Mouse (Mus musculus): ENCODE measurements around the gene Gm13285.
"Not testable (repeated sequence)": the region's sequence is repeated elsewhere in the genome, so short reads cannot be mapped to it uniquely, and the experiment has no call there.

The Gm13285 gene

GRCm38 (mm10) chr4:88799365-88799764, at the start of gene Gm13285:
Gene Gm13285, plus strand, starts transcription at chr4:88799665.
- not testable (repeated sequence) for DNase-seq (ENCODE audit: low spot score)

DNA sequence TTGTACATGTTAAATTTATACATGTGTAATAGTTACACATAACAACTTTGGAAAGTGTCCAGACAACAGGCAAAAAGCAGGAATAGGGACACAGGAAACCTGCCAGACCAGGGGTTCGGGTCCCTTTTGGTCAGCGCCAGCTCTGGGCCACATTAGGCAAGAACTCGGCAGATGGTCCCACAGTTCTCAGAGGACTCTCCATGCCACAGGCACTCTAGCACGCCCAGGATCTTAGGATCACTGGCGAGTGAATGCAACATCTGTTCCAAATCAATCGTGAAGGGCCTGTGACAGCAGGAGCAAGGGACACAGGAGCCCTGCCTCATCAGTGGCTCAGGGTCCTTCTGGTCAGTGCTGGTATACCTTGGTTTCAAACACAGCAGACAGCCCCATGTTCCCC, 49.5 kb upstream of the Gm13285 start:
- no peak for DNase-seq (ENCODE audit: low spot score)

GRCm38 (mm10) chr4:88754818-88755340, 44.6 kb upstream of the Gm13285 start, which contains the start of gene Gm13271:
Gene Gm13271, plus strand, starts transcription at chr4:88754868.
- not testable (repeated sequence) for DNase-seq (ENCODE audit: low spot score)

DNA sequence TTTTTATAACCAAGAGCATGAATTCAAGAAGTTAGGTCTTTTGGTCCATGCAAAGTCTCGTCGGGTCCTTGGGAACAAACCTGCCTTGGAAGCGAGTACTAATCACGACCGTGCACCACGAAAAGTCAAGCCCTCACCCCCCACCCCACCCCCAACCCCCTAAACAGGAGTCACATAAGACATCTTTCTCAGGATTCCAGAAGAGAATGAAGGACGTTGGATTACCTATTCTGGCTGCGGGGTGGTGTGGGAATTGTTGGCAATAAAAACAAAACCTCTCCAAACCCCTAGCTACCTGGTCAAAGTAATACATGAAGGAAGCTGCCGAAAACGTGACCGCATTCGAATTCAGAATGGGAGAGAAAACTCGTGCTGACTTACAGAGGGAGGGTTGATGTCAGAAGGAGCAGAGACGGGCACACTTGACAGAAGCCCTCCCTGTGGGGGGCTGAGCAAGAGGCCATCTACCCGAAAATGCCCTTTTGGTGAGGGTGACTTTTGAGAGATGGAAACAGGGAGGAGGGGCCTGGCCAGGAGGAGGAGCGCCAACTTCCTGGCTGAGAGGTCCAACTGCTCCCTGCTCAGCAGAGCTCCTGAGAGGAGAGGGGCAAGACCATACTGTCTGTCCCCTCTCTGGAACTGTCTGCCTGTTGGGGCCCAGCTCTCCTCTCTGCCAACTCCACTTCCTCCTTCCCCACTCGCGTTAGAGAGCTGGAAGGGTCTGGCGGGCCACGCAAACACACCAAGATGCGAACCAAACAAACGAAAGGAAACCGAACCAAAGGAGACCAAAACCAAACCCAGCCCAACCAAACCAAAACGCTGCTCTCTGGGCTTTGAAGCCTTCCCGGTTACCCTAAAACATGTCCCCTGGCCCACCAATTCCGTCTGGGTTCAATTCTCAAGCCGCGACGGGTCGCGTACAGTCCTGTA, 42.6 kb upstream of the Gm13285 start:
- DNase-seq (ENCODE audit: low spot score) = peak; percentile 14

- peak; percentile 91 for DNase-seq (ENCODE audit: low spot score)
These were observed 41.8 kb upstream of the Gm13285 start for GRCm38 (mm10) chr4:88757628-88758031.

GRCm38 (mm10) chr4:88758751-88759150, 40.7 kb upstream of the Gm13285 start:
- DNase-seq (ENCODE audit: low spot score) = not testable (repeated sequence)

- DNase-seq (ENCODE audit: low spot score) = not testable (repeated sequence)
These were observed 39.7 kb upstream of the Gm13285 start, which contains the start of gene Gm13283 for GRCm38 (mm10) chr4:88759610-88760268. Gene Gm13283, plus strand, starts transcription at chr4:88760119.

GRCm38 (mm10) chr4:88760431-88760830, 39.0 kb upstream of the Gm13285 start:
- DNase-seq (ENCODE audit: low spot score) = peak; percentile 84

DNA sequence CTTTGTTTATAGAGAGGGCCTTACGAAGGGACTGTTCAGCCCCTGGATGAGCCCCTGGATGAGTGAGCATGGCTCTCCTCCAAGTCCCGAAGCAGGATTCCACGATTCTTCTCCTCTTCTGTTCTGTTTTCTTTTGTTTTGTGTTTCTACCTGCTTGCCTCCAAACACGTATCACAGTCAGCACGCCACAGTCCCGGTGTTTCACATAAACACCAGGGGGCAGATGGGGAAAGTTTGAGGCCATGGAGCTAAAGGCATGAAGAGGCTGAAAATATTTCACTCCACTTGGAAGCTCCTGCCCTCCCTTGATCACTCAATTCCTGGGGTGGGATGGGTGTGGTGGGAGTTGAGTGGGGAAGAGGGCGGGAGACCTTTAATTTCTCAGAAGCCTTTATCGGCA, 37.7 kb upstream of the Gm13285 start:
- not testable (repeated sequence) for DNase-seq (ENCODE audit: low spot score)

DNA sequence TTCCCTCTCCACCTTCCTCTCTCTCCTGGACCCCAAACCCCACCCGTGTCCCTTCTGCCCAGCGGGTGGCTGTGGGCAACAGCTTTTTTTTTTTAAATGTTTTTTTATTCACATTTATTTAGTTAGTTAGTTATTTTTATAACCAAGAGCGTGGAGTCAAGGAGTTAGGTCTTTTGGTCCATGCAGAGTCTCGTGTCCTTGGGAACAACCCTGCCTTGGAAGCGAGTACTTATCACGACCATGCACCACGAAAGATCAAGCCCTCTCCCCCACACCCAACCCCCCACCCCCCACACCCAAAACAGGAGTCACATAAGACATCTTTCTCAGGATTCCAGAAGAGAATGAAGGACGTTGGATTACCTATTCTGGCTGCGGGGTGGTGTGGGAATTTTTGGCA, 37.1 kb upstream of the Gm13285 start:
- not testable (repeated sequence) for DNase-seq (ENCODE audit: low spot score)

DNA sequence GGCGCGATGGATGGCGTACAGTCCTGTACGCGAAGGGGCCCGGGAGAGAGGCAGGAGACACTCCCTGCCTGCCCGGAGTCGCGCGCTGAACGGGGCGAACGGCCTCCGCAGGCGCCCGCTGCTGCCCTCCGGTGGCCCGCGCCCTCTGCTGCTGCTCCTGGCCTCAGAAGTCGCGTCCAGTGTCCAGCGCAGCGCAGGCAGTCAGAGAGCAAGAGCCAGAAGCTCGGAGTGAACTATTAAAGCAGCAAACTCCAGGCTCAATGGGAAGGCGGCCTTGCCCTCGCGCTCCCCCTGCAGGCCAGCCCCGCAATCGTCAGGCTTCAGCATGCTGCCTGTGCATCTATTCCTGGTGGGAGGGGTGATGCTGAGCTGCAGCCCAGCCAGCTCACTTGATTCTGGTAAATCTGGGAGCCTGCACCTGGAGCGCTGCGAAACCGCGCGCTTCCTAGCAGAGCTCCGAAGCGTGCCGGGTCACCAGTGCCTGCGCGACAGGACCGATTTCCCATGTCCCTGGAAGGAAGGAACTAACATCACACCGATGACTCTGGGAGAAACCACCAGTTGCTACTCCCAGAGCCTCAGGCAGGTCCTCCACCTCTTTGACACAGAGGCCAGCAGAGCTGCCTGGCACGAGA, 36.0 kb upstream of the Gm13285 start:
- peak; percentile 80 for DNase-seq (ENCODE audit: low spot score)

DNA sequence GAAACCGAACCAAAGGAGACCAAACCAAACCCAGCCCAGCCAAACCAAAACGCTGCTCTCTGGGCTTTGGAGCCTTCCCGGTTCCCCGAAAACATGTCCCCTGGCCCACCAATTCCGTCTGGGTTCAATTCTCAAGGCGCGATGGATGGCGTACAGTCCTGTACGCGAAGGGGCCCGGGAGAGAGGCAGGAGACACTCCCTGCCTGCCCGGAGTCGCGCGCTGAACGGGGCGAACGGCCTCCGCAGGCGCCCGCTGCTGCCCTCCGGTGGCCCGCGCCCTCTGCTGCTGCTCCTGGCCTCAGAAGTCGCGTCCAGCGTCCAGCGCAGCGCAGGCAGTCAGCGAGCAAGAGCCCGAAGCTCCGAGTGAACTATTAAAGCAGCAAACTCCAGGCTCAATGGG, 25.9 kb upstream of the Gm13285 start, which contains the start of gene Gm13290:
Gene Gm13290, plus strand, starts transcription at position 301 of the 400 bp plus-strand sequence.
- not testable (repeated sequence) for DNase-seq (ENCODE audit: low spot score)

DNA sequence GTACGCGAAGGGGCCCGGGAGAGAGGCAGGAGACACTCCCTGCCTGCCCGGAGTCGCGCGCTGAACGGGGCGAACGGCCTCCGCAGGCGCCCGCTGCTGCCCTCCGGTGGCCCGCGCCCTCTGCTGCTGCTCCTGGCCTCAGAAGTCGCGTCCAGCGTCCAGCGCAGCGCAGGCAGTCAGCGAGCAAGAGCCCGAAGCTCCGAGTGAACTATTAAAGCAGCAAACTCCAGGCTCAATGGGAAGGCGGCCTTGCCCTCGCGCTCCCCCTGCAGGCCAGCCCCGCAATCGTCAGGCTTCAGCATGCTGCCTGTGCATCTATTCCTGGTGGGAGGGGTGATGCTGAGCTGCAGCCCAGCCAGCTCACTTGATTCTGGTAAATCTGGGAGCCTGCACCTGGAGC, 22.8 kb upstream of the Gm13285 start, which contains the start of gene Gm13289:
Gene Gm13289, plus strand, starts transcription at position 301 of the 400 bp plus-strand sequence.
- not testable (repeated sequence) for DNase-seq (ENCODE audit: low spot score)

DNA sequence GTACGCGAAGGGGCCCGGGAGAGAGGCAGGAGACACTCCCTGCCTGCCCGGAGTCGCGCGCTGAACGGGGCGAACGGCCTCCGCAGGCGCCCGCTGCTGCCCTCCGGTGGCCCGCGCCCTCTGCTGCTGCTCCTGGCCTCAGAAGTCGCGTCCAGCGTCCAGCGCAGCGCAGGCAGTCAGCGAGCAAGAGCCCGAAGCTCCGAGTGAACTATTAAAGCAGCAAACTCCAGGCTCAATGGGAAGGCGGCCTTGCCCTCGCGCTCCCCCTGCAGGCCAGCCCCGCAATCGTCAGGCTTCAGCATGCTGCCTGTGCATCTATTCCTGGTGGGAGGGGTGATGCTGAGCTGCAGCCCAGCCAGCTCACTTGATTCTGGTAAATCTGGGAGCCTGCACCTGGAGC, 19.9 kb upstream of the Gm13285 start, which contains the start of gene Gm13272:
Gene Gm13272, plus strand, starts transcription at position 301 of the 400 bp plus-strand sequence.
- not testable (repeated sequence) for DNase-seq (ENCODE audit: low spot score)

DNA sequence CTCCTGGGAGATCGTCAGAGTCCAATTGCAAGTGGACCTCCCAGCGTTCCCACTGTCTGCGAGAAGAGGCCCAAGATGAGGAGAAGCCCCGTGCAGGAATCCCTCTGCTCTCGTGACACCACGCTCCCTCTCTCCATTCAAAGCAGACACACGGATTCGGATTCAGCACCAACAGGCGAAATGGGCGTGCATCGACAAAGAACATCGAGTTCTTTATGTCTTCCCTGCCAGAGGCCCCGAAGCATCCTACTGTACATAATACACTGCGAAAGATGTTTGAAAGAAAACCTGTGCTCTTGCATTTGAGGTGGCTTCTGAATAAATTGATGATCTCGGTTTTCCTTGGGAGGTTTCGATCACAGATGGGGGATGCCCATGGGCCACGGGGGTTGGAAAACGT, 19.1 kb upstream of the Gm13285 start:
- not testable (repeated sequence) for DNase-seq (ENCODE audit: low spot score)

DNA sequence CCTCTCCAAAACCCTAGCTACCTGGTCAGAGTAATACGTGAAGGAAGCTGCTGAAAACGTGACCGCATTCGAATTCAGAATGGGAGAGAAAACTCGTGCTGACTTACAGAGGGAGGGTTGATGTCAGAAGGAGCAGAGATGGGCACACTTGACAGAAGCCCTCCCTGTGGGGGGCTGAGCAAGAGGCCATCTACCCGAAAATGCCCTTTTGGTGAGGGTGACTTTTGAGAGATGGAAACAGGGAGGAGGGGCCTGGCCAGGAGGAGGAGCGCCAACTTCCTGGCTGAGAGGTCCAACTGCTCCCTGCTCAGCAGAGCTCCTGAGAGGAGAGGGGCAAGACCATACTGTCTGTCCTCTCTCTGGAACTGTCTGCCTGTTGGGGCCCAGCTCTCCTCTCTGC, 17.6 kb upstream of the Gm13285 start, which contains the start of gene Ifnz:
Gene Ifnz, plus strand, starts transcription at position 301 of the 400 bp plus-strand sequence.
- not testable (repeated sequence) for DNase-seq (ENCODE audit: low spot score)

DNA sequence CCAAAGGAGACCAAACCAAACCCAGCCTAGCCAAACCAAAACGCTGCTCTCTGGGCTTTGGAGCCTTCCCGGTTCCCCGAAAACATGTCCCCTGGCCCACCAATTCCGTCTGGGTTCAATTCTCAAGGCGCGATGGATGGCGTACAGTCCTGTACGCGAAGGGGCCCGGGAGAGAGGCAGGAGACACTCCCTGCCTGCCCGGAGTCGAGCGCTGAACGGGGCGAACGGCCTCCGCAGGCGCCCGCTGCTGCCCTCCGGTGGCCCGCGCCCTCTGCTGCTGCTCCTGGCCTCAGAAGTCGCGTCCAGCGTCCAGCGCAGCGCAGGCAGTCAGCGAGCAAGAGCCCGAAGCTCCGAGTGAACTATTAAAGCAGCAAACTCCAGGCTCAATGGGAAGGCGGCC, 17.1 kb upstream of the Gm13285 start:
- not testable (repeated sequence) for DNase-seq (ENCODE audit: low spot score)

GRCm38 (mm10) chr4:88785409-88785808, 14.1 kb upstream of the Gm13285 start, which contains the start of gene Gm13276:
Gene Gm13276, plus strand, starts transcription at chr4:88785709.
- DNase-seq (ENCODE audit: low spot score) = not testable (repeated sequence)

DNA sequence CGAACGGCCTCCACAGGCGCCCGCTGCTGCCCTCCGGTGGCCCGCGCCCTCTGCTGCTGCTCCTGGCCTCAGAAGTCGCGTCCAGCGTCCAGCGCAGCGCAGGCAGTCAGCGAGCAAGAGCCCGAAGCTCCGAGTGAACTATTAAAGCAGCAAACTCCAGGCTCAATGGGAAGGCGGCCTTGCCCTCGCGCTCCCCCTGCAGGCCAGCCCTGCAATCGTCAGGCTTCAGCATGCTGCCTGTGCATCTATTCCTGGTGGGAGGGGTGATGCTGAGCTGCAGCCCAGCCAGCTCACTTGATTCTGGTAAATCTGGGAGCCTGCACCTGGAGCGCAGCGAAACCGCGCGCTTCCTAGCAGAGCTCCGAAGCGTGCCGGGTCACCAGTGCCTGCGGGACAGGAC, 11.1 kb upstream of the Gm13285 start, which contains the start of gene Gm13277:
Gene Gm13277, plus strand, starts transcription at position 231 of the 400 bp plus-strand sequence.
- DNase-seq (ENCODE audit: low spot score) = not testable (repeated sequence)

GRCm38 (mm10) chr4:88791250-88791649, 8.2 kb upstream of the Gm13285 start, which contains the start of gene Gm13278:
Gene Gm13278, plus strand, starts transcription at chr4:88791550.
- not testable (repeated sequence) for DNase-seq (ENCODE audit: low spot score)

Measured in MN1 (cell line).